ENCODE assay signal across 26 mouse cellular contexts in the genomic region with DNA sequence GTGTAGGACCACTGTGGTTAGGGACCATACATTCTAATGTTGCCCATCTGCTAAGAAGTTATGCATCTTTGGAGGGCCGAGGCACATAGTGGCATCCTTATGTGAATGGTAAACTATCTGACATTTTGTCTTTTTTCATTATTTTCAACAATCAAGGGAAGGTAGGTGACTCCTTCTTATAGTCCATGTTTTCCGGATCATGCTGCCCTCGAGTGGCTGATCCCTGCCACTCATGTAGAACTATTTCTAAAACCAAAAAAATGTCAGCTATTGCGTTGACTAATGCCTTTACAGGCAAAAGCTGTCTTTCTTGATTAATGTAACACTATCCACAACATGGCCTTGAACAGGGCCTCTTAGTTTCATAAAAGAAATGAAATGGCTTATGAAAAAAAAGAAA.
"Had no signal": no experiment of that assay in that cellular context is flagged by ENCODE, and none has a peak within 500 bp of the region (broad histone marks: within the 10 kb centered on the region; RNA-seq: fewer than 3 reads in every experiment).

No protein-coding gene starts in this region.

- H3K36me3 ChIP-seq: heart, embryonic 13.5 days; heart, embryonic 15.5 days; intestine, embryonic 15.5 days; kidney, embryonic 15.5 days; limb, embryonic 13.5 days; limb, embryonic 15.5 days; liver, embryonic 12.5 days had no signal

- H3K9ac ChIP-seq: heart, embryonic 13.5 days; heart, embryonic 15.5 days; hindbrain, embryonic 13.5 days; intestine, embryonic 15.5 days; kidney, embryonic 15.5 days; limb, embryonic 13.5 days; limb, embryonic 15.5 days; liver, embryonic 12.5 days; liver, embryonic 14.5 days had no signal

- H3K4me2 ChIP-seq: heart, embryonic 11.5 days; heart, embryonic 13.5 days; heart, embryonic 15.5 days; hindbrain, embryonic 13.5 days; intestine, embryonic 15.5 days; kidney, embryonic 15.5 days; limb, embryonic 13.5 days; limb, embryonic 15.5 days; liver, embryonic 12.5 days had no signal

- H3K4me3 ChIP-seq: heart, adult 2 months; heart, embryonic 13.5 days; heart, embryonic 15.5 days; hindbrain, embryonic 13.5 days; intestine, embryonic 15.5 days; kidney, embryonic 15.5 days; limb, embryonic 13.5 days; limb, embryonic 15.5 days; liver, embryonic 12.5 days had no signal

- H3K27ac ChIP-seq: heart, adult 2 months; heart, embryonic 13.5 days; heart, embryonic 15.5 days; hindbrain, embryonic 13.5 days; intestine, embryonic 15.5 days; kidney, embryonic 15.5 days; kidney, postnatal 0 days; limb, embryonic 13.5 days; limb, embryonic 15.5 days; liver, embryonic 12.5 days; liver, embryonic 14.5 days had no signal

- H3K9me3 ChIP-seq: heart, embryonic 13.5 days; heart, embryonic 15.5 days; hindbrain, embryonic 13.5 days; intestine, embryonic 15.5 days; kidney, embryonic 15.5 days; limb, embryonic 13.5 days; limb, embryonic 15.5 days; liver, embryonic 12.5 days had no signal

- H3K4me1 ChIP-seq: heart, embryonic 13.5 days; heart, embryonic 15.5 days; hindbrain, embryonic 13.5 days; intestine, embryonic 15.5 days; kidney, embryonic 15.5 days; limb, embryonic 13.5 days; limb, embryonic 15.5 days; liver, embryonic 12.5 days had no signal

- H3K27me3 ChIP-seq: heart, embryonic 13.5 days; heart, embryonic 15.5 days; hindbrain, embryonic 13.5 days; intestine, embryonic 15.5 days; kidney, embryonic 15.5 days; limb, embryonic 13.5 days; limb, embryonic 15.5 days; liver, embryonic 12.5 days had no signal

- DNase-seq: gastrocnemius, postnatal 14 days; gastrocnemius, postnatal 36 days; heart, adult 11 months; heart, adult 2 months; heart, postnatal 14 days; heart, postnatal 36 days; kidney, adult 2 months; kidney, adult 9 months; kidney, postnatal 14 days; kidney, postnatal 36 days; layer of hippocampus, postnatal 36 days; left cerebral cortex, postnatal 4 days had no signal

- ATAC-seq: hindbrain, embryonic 16.5 days; inflammation-experienced regulatory T-cells, adult 6 months; intestine, embryonic 15.5 days; intestine, postnatal 0 days; liver, embryonic 12.5 days had no signal
